Comparison of ENCODE assay signal across 18 mouse cellular contexts in the genomic region with DNA sequence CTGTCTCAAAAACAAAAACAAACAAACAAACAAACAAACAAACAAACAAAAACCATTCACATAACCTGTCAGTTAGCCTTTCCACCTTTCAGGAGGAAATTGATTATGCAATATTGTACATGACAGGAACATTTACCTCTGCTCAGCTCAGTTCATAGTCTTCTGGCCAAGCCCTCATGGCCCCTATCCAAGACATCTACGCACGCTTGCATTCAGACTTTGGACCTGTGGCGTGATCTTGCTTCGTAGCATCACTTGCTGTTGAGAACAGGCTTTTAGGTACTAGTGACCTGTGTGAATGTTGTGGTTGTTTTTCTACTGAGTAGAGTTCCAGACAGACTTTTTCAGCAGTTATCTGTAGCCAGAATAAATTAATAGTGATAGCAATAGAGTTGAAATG.
"Had no signal": no experiment of that assay in that cellular context is flagged by ENCODE, and none has a peak within 500 bp of the region (broad histone marks: within the 10 kb centered on the region; RNA-seq: fewer than 3 reads in every experiment).

No protein-coding gene starts in this region.

- H3K4me2 ChIP-seq: lung, embryonic 14.5 days; midbrain, embryonic 12.5 days; neural tube, embryonic 12.5 days had no signal

- ATAC-seq: midbrain, embryonic 16.5 days had no signal

- H3K27ac ChIP-seq: midbrain, embryonic 10.5 days; midbrain, embryonic 12.5 days; neural tube, embryonic 12.5 days had no signal

- H3K27me3 ChIP-seq: midbrain, embryonic 12.5 days; neural tube, embryonic 12.5 days had no signal

- H3K4me1 ChIP-seq: midbrain, embryonic 10.5 days; midbrain, embryonic 12.5 days; neural tube, embryonic 12.5 days had no signal

- H3K9ac ChIP-seq: lung, embryonic 14.5 days; midbrain, embryonic 12.5 days; neural tube, embryonic 12.5 days had no signal

- H3K36me3 ChIP-seq: midbrain, embryonic 10.5 days; midbrain, embryonic 12.5 days; neural tube, embryonic 12.5 days had no signal

- H3K4me3 ChIP-seq: midbrain, embryonic 10.5 days; midbrain, embryonic 12.5 days; myocyte; neural tube, embryonic 12.5 days had no signal

- DNase-seq: lung, adult 18-20 months; lung, embryonic 14.5 days; lung, postnatal 10 days; lung, postnatal 4 days; midbrain, embryonic 14.5 days; retina, postnatal 1 day; right cerebral cortex, adult 18-20 months; right cerebral cortex, postnatal 25 days; right cerebral cortex, postnatal 4 days; spleen, adult 18-20 months; thymus, adult 18-20 months; thymus, postnatal 14 days; thymus, postnatal 36 days had no signal

- H3K9me3 ChIP-seq: midbrain, embryonic 10.5 days; midbrain, embryonic 12.5 days; neural tube, embryonic 12.5 days had no signal
